In genomic region chr9:32685793-32686558, GRCm38 (mm10) we compare ENCODE assay signal across 10 mouse cellular contexts. TPM values are rescaled to one million over a fixed set of nuclear protein-coding genes. Genes with fewer than 3 reads are reported as not detected.
DNase-seq lines count a peak whose midpoint lies in the region; ATAC-seq lines count a peak whose summit lies in the region.
"Had no signal": no experiment of that assay in that cellular context is flagged by ENCODE, and none has a peak within 500 bp of the region (broad histone marks: within the 10 kb centered on the region; RNA-seq: fewer than 3 reads in every experiment).

No protein-coding gene starts in this region.

- no peak overlapping the region for H3K4me3 ChIP-seq in forebrain, embryonic 12.5 days (replicated peaks)
- no peak overlapping the region for H3K4me3 ChIP-seq in limb, embryonic 13.5 days
- H3K4me3 ChIP-seq in stomach, embryonic 16.5 days (replicated peaks; ENCODE audit: low read length) = no peak overlapping the region
- H3K4me3 ChIP-seq in heart, embryonic 10.5 days = no peak overlapping the region
- H3K4me3 ChIP-seq: embryonic facial prominence, embryonic 15.5 days; liver, embryonic 15.5 days had no signal

- intact Hi-C loops in gastrocnemius, postnatal 14 days (cut with DNase I; ENCODE audit: low total_unique reads) = no loop called here

- no peaks in the 10 kb centered on the region for H3K36me3 ChIP-seq in forebrain, embryonic 12.5 days (replicated peaks)
- H3K36me3 ChIP-seq in limb, embryonic 13.5 days = no peaks in the 10 kb centered on the region
- no peaks in the 10 kb centered on the region for H3K36me3 ChIP-seq in stomach, embryonic 16.5 days (ENCODE audit: control insufficient read depth, insufficient read depth, low read length)
- H3K36me3 ChIP-seq in heart, embryonic 10.5 days = no peaks in the 10 kb centered on the region
- H3K36me3 ChIP-seq: embryonic facial prominence, embryonic 15.5 days; liver, embryonic 15.5 days had no signal

- DNase-seq in right cerebral cortex, postnatal 4 days = peak; percentile 35
- no peak for DNase-seq in right cerebral cortex, adult 18-20 months
- no peak for DNase-seq in cerebellum, adult 11 months
- DNase-seq in gastrocnemius, postnatal 14 days = no peak
- no peak for DNase-seq in heart, embryonic 10.5 days (ENCODE audit: low spot score)

- peak; percentile 93; the same call in 1 of the 2 replicates for ATAC-seq in forebrain, embryonic 12.5 days (ENCODE audit: low FRiP score)
- ATAC-seq in limb, embryonic 13.5 days (ENCODE audit: low FRiP score, low read depth) = peak; percentile 40; the same call in 1 of the 2 replicates
- ATAC-seq in stomach, embryonic 16.5 days (ENCODE audit: insufficient read depth, low FRiP score) = peak; percentile 21; the same call in 1 of the 2 replicates

- no peak overlapping the region for H3K4me2 ChIP-seq in forebrain, embryonic 12.5 days
- H3K4me2 ChIP-seq in limb, embryonic 13.5 days (replicated peaks) = no peak overlapping the region
- H3K4me2 ChIP-seq in stomach, embryonic 16.5 days (ENCODE audit: low read depth, low read length) = no peak overlapping the region
- H3K4me2 ChIP-seq: embryonic facial prominence, embryonic 15.5 days; liver, embryonic 15.5 days had no signal

- H3K27ac ChIP-seq in forebrain, embryonic 12.5 days = no peak overlapping the region
- H3K27ac ChIP-seq in limb, embryonic 13.5 days = peak overlapping the region; percentile 70; the same call in 1 of the 2 replicates
- no peak overlapping the region for H3K27ac ChIP-seq in stomach, embryonic 16.5 days (ENCODE audit: low read length)
- H3K27ac ChIP-seq in heart, embryonic 10.5 days = no peak overlapping the region
- H3K27ac ChIP-seq: embryonic facial prominence, embryonic 15.5 days; liver, embryonic 15.5 days had no signal

- peaks cover 20% of the 10 kb centered on the region for H3K4me1 ChIP-seq in forebrain, embryonic 12.5 days
- H3K4me1 ChIP-seq in limb, embryonic 13.5 days = peaks cover 19% of the 10 kb centered on the region
- no peaks in the 10 kb centered on the region for H3K4me1 ChIP-seq in stomach, embryonic 16.5 days (ENCODE audit: control insufficient read depth, insufficient read depth, low read length)
- H3K4me1 ChIP-seq in heart, embryonic 10.5 days = no peaks in the 10 kb centered on the region
- H3K4me1 ChIP-seq: liver, embryonic 15.5 days had no signal

- peaks cover 93% of the 10 kb centered on the region for H3K27me3 ChIP-seq in forebrain, embryonic 12.5 days
- H3K27me3 ChIP-seq in limb, embryonic 13.5 days = no peaks in the 10 kb centered on the region
- H3K27me3 ChIP-seq in stomach, embryonic 16.5 days (ENCODE audit: control insufficient read depth, insufficient read depth, low read length) = peaks cover 3% of the 10 kb centered on the region
- peaks cover 54% of the 10 kb centered on the region for H3K27me3 ChIP-seq in heart, embryonic 10.5 days (ENCODE audit: insufficient read depth, poor library complexity, severe bottlenecking)
- H3K27me3 ChIP-seq: embryonic facial prominence, embryonic 15.5 days had no signal

- H3K9ac ChIP-seq in forebrain, embryonic 12.5 days = no peak overlapping the region
- no peak overlapping the region for H3K9ac ChIP-seq in limb, embryonic 13.5 days
- no peak overlapping the region for H3K9ac ChIP-seq in stomach, embryonic 16.5 days (ENCODE audit: low read length)
- H3K9ac ChIP-seq: embryonic facial prominence, embryonic 15.5 days; liver, embryonic 15.5 days had no signal

- no peaks in the 10 kb centered on the region for H3K9me3 ChIP-seq in forebrain, embryonic 12.5 days
- no peaks in the 10 kb centered on the region for H3K9me3 ChIP-seq in limb, embryonic 13.5 days
- H3K9me3 ChIP-seq in stomach, embryonic 16.5 days (replicated peaks; ENCODE audit: control insufficient read depth, low read length) = no peaks in the 10 kb centered on the region
- no peaks in the 10 kb centered on the region for H3K9me3 ChIP-seq in heart, embryonic 10.5 days
- H3K9me3 ChIP-seq: embryonic facial prominence, embryonic 15.5 days; liver, embryonic 15.5 days had no signal

- WGBS in forebrain, embryonic 12.5 days = 8% methylated on average over 8 of the region's 8 CpGs
- 32% methylated on average over 8 of the region's 8 CpGs for WGBS in limb, embryonic 13.5 days
- WGBS in stomach, embryonic 16.5 days = 55% methylated on average over 8 of the region's 8 CpGs
- WGBS in heart, embryonic 10.5 days = 42% methylated on average over 8 of the region's 8 CpGs

RNA-seq across cellular contexts. Expression of gene Ets1, which starts 50.0 kb away (rescaled TPM):
- polyA plus RNA-seq in forebrain, embryonic 12.5 days (2016; fragmentation: Nextera tagmentation; extraction: Ambion mirVana) = 21.1 and 22.1 TPM in 2 replicates
- 41.3 and 41.8 TPM in 2 replicates for polyA plus RNA-seq in limb, embryonic 13.5 days (2015; fragmentation: Nextera tagmentation; extraction: Ambion mirVana)
- polyA plus RNA-seq in stomach, embryonic 16.5 days (2015; fragmentation: Nextera tagmentation; extraction: Ambion mirVana) = 36.0 and 43.7 TPM in 2 replicates
- 10 to 100 TPM; 33.0 to 35.7 TPM for total RNA-seq in gastrocnemius, postnatal 14 days (2021)
- 47.2 and 50.2 TPM in 2 replicates for polyA plus RNA-seq in heart, embryonic 10.5 days (2016; fragmentation: Nextera tagmentation; extraction: Ambion mirVana)

Comparison
In these comparisons a context has a peak if more than half of its experiments do, and no peak if none do; other contexts are left out.
1. ATAC-seq: peak in every context shown above with its lines; median percentile 93 in forebrain, embryonic 12.5 days; 40 in limb, embryonic 13.5 days; 21 in stomach, embryonic 16.5 days.